Mouse (Mus musculus): ENCODE measurements around the gene Chst7. TPM values are rescaled to one million over a fixed set of nuclear protein-coding genes. Genes with fewer than 3 reads are reported as not detected.

Chst7 gene
- 4.2 and 6.2 TPM in 2 replicates for polyA plus RNA-seq (2014; fragmentation: Nextera tagmentation; extraction: Ambion mirVana)

DNA sequence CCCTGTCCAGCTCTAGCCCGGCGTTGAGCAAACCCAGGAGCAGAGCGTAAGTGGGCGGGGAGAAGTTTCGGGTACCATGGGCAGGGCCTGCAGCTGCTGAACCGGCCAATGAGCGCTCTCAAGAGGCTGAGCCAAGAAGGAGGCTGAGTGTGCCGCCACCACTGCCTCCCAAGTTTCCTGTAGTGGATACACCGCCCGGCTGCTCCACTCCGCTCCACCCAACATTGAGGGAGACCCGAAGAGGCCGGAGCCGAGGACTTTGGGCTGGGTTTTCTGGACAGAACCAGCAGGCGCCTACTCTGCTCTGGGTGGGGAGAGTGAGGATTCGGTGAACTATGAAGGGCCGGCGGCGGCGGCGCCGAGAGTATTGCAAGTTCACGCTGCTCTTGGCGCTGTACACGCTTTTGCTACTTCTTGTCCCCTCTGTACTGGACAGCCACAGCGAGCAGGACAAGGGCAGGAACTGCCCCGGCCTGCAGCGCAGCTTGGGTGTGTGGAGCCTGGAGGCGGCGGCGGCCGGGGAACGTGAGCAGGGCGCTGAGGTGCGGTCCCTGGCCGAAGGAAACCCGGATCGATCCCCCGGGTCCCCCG lies at the start of gene Chst7:
Gene Chst7, plus strand, starts transcription at position 180 of the 591 bp plus-strand sequence.
- H3K4me2 ChIP-seq (ENCODE audit: low read depth, low read length): peak within 1 kb of the TSS; percentile 67
- ATAC-seq (ENCODE audit: low read depth) (peak; percentile 93), DNase-seq (ENCODE audit: low spot score) (peak; percentile 83)
- no peaks in the 10 kb centered on the region for H3K4me1 ChIP-seq (ENCODE audit: control insufficient read depth, insufficient read depth, low read length)
- H3K9me3 ChIP-seq (ENCODE audit: control insufficient read depth, low read length): no peaks in the 10 kb centered on the region
- H3K27me3 ChIP-seq (replicated peaks; ENCODE audit: control insufficient read depth, insufficient read depth, low read length): peaks cover 15% of the 10 kb centered on the region
- peak within 1 kb of the TSS; percentile 44 for H3K4me3 ChIP-seq (ENCODE audit: low read depth, low read length)
- 26% methylated on average over 23 of the region's 40 CpGs for WGBS
- H3K36me3 ChIP-seq (ENCODE audit: control insufficient read depth, insufficient read depth, low read length): no peaks in the 10 kb centered on the region
- no peak within 1 kb of the TSS for H3K27ac ChIP-seq (replicated peaks; ENCODE audit: low read depth, low read length)
- peak within 1 kb of the TSS; percentile 19 for H3K9ac ChIP-seq (ENCODE audit: low read depth, low read length)

DNA sequence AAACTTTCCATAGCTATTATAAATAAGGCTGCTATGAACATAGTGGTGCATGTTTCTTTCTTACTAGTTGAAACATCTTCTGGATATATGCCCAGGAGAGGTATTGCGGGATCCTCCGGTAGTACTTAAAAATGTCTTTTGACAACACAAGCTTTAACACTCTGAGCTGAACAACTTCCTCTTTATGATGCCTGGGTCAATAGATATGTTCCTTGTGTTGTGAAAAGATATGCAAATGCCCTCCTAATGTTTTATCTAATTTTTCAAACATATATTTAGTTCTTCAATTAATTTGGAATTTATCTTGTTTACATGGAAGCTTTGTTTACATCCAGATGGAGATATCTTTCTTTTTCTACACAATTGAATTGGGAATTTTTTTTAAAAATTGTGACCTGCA lies 47.1 kb upstream of the Chst7 start:
- ATAC-seq (ENCODE audit: low read depth) (no peak), DNase-seq (ENCODE audit: low spot score) (no peak)
- Histone ChIP-seq H3K4me3 (ENCODE audit: low read depth, low read length) (no peak overlapping the region), H3K9ac (ENCODE audit: low read depth, low read length) (no peak overlapping the region), H3K9me3 (ENCODE audit: control insufficient read depth, low read length) (no peaks in the 10 kb centered on the region), H3K4me2 (ENCODE audit: low read depth, low read length) (no peak overlapping the region), H3K4me1 (ENCODE audit: control insufficient read depth, insufficient read depth, low read length) (no peaks in the 10 kb centered on the region), H3K36me3 (ENCODE audit: control insufficient read depth, insufficient read depth, low read length) (no peaks in the 10 kb centered on the region), H3K27ac (replicated peaks; ENCODE audit: low read depth, low read length) (no peak overlapping the region), H3K27me3 (replicated peaks; ENCODE audit: control insufficient read depth, insufficient read depth, low read length) (no peaks in the 10 kb centered on the region)
- 96% methylated on average over 2 of the region's 2 CpGs for whole genome bisulfite sequencing

GRCm38 (mm10) chrX:20020942-20021341 lies 38.4 kb upstream of the Chst7 start:
- Histone ChIP-seq H3K4me3 (ENCODE audit: low read depth, low read length) (no peak overlapping the region), H3K9me3 (ENCODE audit: control insufficient read depth, low read length) (no peaks in the 10 kb centered on the region), H3K36me3 (ENCODE audit: control insufficient read depth, insufficient read depth, low read length) (no peaks in the 10 kb centered on the region), H3K27me3 (replicated peaks; ENCODE audit: control insufficient read depth, insufficient read depth, low read length) (no peaks in the 10 kb centered on the region), H3K27ac (replicated peaks; ENCODE audit: low read depth, low read length) (no peak overlapping the region), H3K9ac (ENCODE audit: low read depth, low read length) (no peak overlapping the region), H3K4me2 (ENCODE audit: low read depth, low read length) (no peak overlapping the region), H3K4me1 (ENCODE audit: control insufficient read depth, insufficient read depth, low read length) (no peaks in the 10 kb centered on the region)
- 30% methylated on average over 2 of the region's 2 CpGs for WGBS
- ATAC-seq (ENCODE audit: low read depth) (no peak), DNase-seq (ENCODE audit: low spot score) (peak; percentile 0)

GRCm38 (mm10) chrX:20060096-20060768 lies 872 bp downstream of the Chst7 start:
- Histone ChIP-seq H3K27ac (replicated peaks; ENCODE audit: low read depth, low read length) (no peak overlapping the region), H3K27me3 (replicated peaks; ENCODE audit: control insufficient read depth, insufficient read depth, low read length) (peaks cover 15% of the 10 kb centered on the region), H3K36me3 (ENCODE audit: control insufficient read depth, insufficient read depth, low read length) (no peaks in the 10 kb centered on the region), H3K4me3 (ENCODE audit: low read depth, low read length) (peak overlapping the region; percentile 44), H3K9ac (ENCODE audit: low read depth, low read length) (peak overlapping the region; percentile 19), H3K4me2 (ENCODE audit: low read depth, low read length) (peak overlapping the region; percentile 67), H3K4me1 (ENCODE audit: control insufficient read depth, insufficient read depth, low read length) (no peaks in the 10 kb centered on the region), H3K9me3 (ENCODE audit: control insufficient read depth, low read length) (no peaks in the 10 kb centered on the region)
- 43% methylated on average over 25 of the region's 65 CpGs for WGBS
- 0 out of 2 replicates have a peak, but pooled peaks have one; percentile 35 for ATAC-seq (ENCODE audit: low read depth)
- DNase-seq (ENCODE audit: low spot score): peak; percentile 11

DNA sequence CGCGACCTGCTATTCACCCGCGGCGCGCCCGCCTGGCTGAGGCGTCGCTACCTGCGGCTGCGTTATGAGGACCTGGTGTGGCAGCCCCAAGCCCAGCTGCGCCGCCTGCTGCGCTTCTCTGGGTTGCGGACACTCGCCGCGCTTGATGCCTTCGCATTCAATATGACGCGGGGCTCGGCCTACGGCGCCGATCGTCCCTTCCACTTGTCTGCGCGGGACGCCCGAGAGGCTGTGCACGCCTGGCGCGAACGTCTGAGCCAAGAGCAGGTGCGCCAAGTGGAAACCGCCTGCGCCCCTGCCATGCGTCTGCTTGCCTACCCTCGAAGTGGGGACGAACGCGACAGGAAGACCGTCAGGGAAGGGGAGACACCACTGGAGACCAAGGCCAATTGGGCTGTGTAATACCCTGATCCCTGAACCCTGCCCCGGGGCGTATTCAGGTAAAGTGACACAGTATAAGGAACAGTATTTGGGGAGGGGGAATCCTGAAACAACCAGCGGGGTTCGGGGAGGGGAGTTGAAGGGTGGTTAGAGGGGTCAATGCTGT lies 1.5 kb downstream of the Chst7 start:
- peaks cover 15% of the 10 kb centered on the region for H3K27me3 ChIP-seq (replicated peaks; ENCODE audit: control insufficient read depth, insufficient read depth, low read length)
- H3K36me3 ChIP-seq (ENCODE audit: control insufficient read depth, insufficient read depth, low read length): no peaks in the 10 kb centered on the region
- no peak overlapping the region for H3K27ac ChIP-seq (replicated peaks; ENCODE audit: low read depth, low read length)
- peak overlapping the region; percentile 67 for H3K4me2 ChIP-seq (ENCODE audit: low read depth, low read length)
- peak overlapping the region; percentile 44 for H3K4me3 ChIP-seq (ENCODE audit: low read depth, low read length)
- DNase-seq (ENCODE audit: low spot score) (no peak), ATAC-seq (ENCODE audit: low read depth) (no peak)
- H3K9ac ChIP-seq (ENCODE audit: low read depth, low read length): no peak overlapping the region
- 22% methylated on average over 38 of the region's 47 CpGs for WGBS
- H3K4me1 ChIP-seq (ENCODE audit: control insufficient read depth, insufficient read depth, low read length): no peaks in the 10 kb centered on the region
- H3K9me3 ChIP-seq (ENCODE audit: control insufficient read depth, low read length): no peaks in the 10 kb centered on the region

DNA sequence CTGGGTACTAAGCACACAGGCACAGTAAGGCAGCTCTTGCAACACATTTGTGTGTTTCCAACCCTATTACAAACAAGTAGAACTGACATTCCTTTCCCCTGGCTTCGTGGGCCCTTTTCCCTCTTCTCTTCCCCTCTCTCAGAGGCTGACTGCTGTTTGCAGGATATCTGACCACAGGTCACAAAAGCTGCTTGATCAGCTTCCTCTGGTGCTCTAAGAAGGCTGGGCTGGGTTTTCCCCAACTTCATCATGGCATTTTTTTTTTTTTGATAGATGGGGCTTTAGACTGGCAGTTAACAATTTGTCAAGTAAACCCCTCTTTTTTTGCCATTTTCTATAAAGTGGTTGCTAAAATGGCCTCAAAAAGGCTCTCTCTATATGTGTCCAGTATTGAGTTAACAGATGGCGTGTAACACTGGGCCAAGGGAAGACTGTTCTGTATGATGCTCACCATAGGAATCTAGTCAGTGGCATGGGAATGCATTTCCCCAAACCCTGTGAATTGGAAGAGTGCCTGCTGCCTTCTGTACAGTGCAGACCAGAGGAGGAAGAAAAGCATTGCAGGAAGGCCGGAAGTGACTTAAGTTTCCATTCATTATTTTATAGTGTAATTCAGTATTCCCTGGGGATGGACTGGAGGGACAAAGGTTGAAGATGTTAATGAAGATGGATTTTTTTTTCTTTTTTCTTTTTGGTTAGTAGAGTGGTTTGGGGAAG lies 2.6 kb downstream of the Chst7 start:
- no peak for DNase-seq (ENCODE audit: low spot score)
- no peak for ATAC-seq (ENCODE audit: low read depth)
- Histone ChIP-seq H3K27me3 (replicated peaks; ENCODE audit: control insufficient read depth, insufficient read depth, low read length) (peaks cover 15% of the 10 kb centered on the region), H3K4me2 (ENCODE audit: low read depth, low read length) (no peak overlapping the region), H3K4me1 (ENCODE audit: control insufficient read depth, insufficient read depth, low read length) (no peaks in the 10 kb centered on the region), H3K27ac (replicated peaks; ENCODE audit: low read depth, low read length) (no peak overlapping the region), H3K9ac (ENCODE audit: low read depth, low read length) (no peak overlapping the region), H3K9me3 (ENCODE audit: control insufficient read depth, low read length) (no peaks in the 10 kb centered on the region), H3K36me3 (ENCODE audit: control insufficient read depth, insufficient read depth, low read length) (no peaks in the 10 kb centered on the region), H3K4me3 (ENCODE audit: low read depth, low read length) (no peak overlapping the region)
- WGBS: 48% methylated on average over 3 of the region's 3 CpGs

- no peak overlapping the region for H3K27ac ChIP-seq (replicated peaks; ENCODE audit: low read depth, low read length)
- H3K4me1 ChIP-seq (ENCODE audit: control insufficient read depth, insufficient read depth, low read length): no peaks in the 10 kb centered on the region
- H3K9ac ChIP-seq (ENCODE audit: low read depth, low read length): no peak overlapping the region
- H3K27me3 ChIP-seq (replicated peaks; ENCODE audit: control insufficient read depth, insufficient read depth, low read length): no peaks in the 10 kb centered on the region
- no peaks in the 10 kb centered on the region for H3K9me3 ChIP-seq (ENCODE audit: control insufficient read depth, low read length)
- ATAC-seq (ENCODE audit: low read depth) (no peak), DNase-seq (ENCODE audit: low spot score) (peak; percentile 34)
- H3K36me3 ChIP-seq (ENCODE audit: control insufficient read depth, insufficient read depth, low read length): no peaks in the 10 kb centered on the region
- no peak overlapping the region for H3K4me3 ChIP-seq (ENCODE audit: low read depth, low read length)
- no peak overlapping the region for H3K4me2 ChIP-seq (ENCODE audit: low read depth, low read length)
Measured at GRCm38 (mm10) chrX:20066636-20067035, 7.3 kb downstream of the Chst7 start.

DNA sequence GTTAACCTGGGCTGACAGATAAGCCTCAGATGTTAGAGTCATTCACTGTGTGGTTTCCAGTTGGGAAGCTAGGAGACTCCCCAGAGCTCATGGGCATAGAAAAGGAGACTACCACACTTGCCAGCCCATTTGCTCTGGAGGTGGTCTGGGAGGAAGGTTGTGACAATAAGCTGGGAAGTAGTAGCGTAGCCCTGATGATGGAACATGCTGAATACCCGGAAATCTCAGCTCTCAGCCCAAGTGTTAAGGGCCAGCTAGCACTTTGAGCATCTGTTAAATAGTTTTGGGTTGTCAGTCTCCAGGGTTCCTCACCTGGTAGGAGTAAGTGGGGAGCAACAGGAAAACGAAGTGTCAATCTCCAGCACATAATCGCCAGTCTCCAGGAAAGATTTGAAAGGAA lies 10.8 kb downstream of the Chst7 start:
- Histone ChIP-seq H3K4me3 (ENCODE audit: low read depth, low read length) (no peak overlapping the region), H3K9me3 (ENCODE audit: control insufficient read depth, low read length) (no peaks in the 10 kb centered on the region), H3K9ac (ENCODE audit: low read depth, low read length) (no peak overlapping the region), H3K27ac (replicated peaks; ENCODE audit: low read depth, low read length) (no peak overlapping the region), H3K4me2 (ENCODE audit: low read depth, low read length) (no peak overlapping the region), H3K36me3 (ENCODE audit: control insufficient read depth, insufficient read depth, low read length) (no peaks in the 10 kb centered on the region), H3K27me3 (replicated peaks; ENCODE audit: control insufficient read depth, insufficient read depth, low read length) (no peaks in the 10 kb centered on the region), H3K4me1 (ENCODE audit: control insufficient read depth, insufficient read depth, low read length) (no peaks in the 10 kb centered on the region)
- WGBS: 51% methylated on average over 4 of the region's 4 CpGs
- no peak for ATAC-seq (ENCODE audit: low read depth)
- DNase-seq (ENCODE audit: low spot score): no peak

Data from embryonic facial prominence, embryonic 14.5 days (tissue).